Mouse (Mus musculus) liver, embryonic 16.5 days (tissue): ENCODE measurements at regions not wholly inside any gene's neighbourhood (a gene's known extent, or its start where the extent isn't known, plus 50 kb on each side); places are given as distances from the start of the nearest gene placed in this dataset.

Source experiments
- ATAC-seq: fragments of 200-750 bp; cut with Nextera tagmentation; 2 replicates; pipeline ENCODE4 v1.8.0; 2017; ENCODE audit warnings: low read depth, mild to moderate bottlenecking, moderate number of reproducible peaks, moderate library complexity
- H3K27ac ChIP-seq: fragments of 300-500 bp; sonication (generic); 2 replicates; pipeline ENCODE4 v1.5.1; 2014; ENCODE audit warnings: mild to moderate bottlenecking, low read length
- H3K27me3 ChIP-seq: fragments of 300-500 bp; sonication (generic); 2 replicates; pipeline ENCODE4 v1.6.1; 2014; ENCODE audit warnings: low read depth, low read length, mixed read lengths; ENCODE audit not compliant: control insufficient read depth, insufficient read depth
- H3K36me3 ChIP-seq: fragments of 300-500 bp; sonication (generic); 2 replicates; pipeline ENCODE4 v1.6.1; 2014; ENCODE audit warnings: mild to moderate bottlenecking; ENCODE audit not compliant: control insufficient read depth, insufficient read depth
- H3K4me1 ChIP-seq: fragments of 300-500 bp; sonication (generic); 2 replicates; pipeline ENCODE4 v1.6.1; 2014; ENCODE audit warnings: low read depth, low read length, mixed read lengths; ENCODE audit not compliant: control insufficient read depth
- H3K4me2 ChIP-seq: fragments of 300-500 bp; sonication (generic); 2 replicates; pipeline ENCODE4 v1.6.1; 2014; ENCODE audit warnings: low read depth, low read length, mixed read lengths
- H3K4me3 ChIP-seq: fragments of 300-500 bp; sonication (generic); 2 replicates; pipeline ENCODE4 v1.5.1; 2014; ENCODE audit warnings: low read depth, mild to moderate bottlenecking, low read length
- H3K9ac ChIP-seq: fragments of 300-500 bp; sonication (generic); 2 replicates; pipeline ENCODE4 v1.6.1; 2014; ENCODE audit warnings: low read depth, low read length
- H3K9me3 ChIP-seq: fragments of 300-500 bp; sonication (generic); replicated peaks from 2 replicates; pipeline ENCODE4 v1.6.1; 2016; ENCODE audit warnings: low read length; ENCODE audit not compliant: control insufficient read depth
- WGBS: fragments of 180-500 bp; shearing (Covaris S2); extraction: QIAGEN DNeasy Blood & Tissue Kit; methylation state at CpG from one replicate; pipeline ENCODE4 v1.1.7; 2014; ENCODE audit not compliant: insufficient replicate concordance; 5-methylcytosine and 5-hydroxymethylcytosine counted together

DNA sequence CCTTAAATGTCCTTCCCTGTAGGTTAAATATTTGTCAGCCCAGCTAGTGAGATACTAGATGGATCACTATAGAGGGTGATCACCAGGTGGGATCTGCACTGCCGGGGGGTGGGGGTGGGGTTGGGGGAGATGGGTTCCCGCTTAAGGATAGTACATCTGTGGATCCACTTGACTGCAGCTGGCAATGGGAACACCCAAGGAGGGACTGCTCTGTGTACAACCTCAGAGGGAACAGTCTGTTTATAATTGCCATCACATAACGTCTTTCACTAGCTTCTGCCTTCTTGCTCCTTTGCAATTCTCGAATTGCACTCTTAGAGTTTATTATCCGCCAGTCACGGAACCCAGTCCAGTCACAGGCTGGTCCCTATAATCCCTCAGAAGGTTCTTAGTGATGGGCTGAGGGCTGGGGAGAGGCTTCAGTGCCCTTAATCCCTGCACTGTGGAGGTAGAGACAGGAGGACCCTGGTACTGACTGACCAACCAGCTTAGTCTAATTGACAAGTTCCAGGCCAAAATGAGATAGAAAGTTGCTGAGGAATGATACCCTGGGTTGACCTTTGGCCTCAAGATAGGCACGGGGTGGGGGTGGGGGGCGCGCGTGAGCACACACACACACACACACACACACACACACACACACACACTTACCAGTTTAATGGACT lies 162.4 kb downstream of the Icos start:
- no peak overlapping the region for H3K9ac ChIP-seq
- H3K4me1 ChIP-seq: no peaks in the 10 kb centered on the region
- ATAC-seq: no peak
- H3K9me3 ChIP-seq: no peaks in the 10 kb centered on the region
- no peak overlapping the region for H3K4me2 ChIP-seq
- WGBS: 53% methylated on average over 10 of the region's 10 CpGs
- no peaks in the 10 kb centered on the region for H3K36me3 ChIP-seq
- H3K27me3 ChIP-seq: no peaks in the 10 kb centered on the region
- H3K4me3 ChIP-seq: no peak overlapping the region
- H3K27ac ChIP-seq: no peak overlapping the region

DNA sequence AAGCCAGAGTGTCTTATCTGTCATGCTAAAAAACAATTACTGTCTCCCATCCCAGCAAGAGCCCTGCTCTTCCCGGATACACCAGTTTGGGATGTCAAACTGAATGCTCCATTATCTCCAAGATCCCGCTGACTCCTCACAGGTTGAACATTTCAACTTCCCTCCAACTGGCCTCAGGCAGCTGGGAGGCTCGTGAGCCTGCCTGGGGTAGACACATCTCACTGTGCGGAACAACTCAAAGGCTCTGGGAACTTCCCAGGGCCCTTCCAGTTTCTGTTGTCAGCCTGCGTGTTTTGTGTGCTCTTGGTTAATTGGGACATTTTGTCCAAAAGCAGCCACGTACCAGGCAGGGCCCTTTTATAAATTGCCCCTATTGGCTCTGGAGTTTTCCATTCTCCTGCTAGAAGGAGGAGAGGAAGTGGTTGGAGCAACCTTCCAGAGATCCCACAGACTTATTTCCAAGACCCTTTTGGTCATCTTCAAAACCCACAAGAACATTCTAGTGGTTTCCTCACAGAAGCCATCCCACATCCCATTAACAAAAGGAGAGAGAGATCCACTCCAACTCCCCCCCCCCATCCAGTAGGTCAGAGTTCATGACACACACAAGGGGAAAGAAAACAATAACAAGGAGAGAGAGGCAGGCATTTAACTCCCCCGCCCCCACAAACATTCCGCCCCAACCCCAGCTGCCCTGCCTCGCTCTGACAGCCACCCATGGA lies 163.3 kb downstream of the Icos start:
- Histone ChIP-seq H3K9ac (no peak overlapping the region), H3K36me3 (no peaks in the 10 kb centered on the region), H3K4me3 (no peak overlapping the region), H3K27ac (no peak overlapping the region), H3K4me2 (no peak overlapping the region), H3K27me3 (no peaks in the 10 kb centered on the region), H3K9me3 (no peaks in the 10 kb centered on the region), H3K4me1 (no peaks in the 10 kb centered on the region)
- whole genome bisulfite sequencing: 24% methylated on average over 9 of the region's 9 CpGs
- ATAC-seq: no peak

- Histone ChIP-seq H3K9ac (no peak overlapping the region), H3K27ac (no peak overlapping the region), H3K36me3 (no peaks in the 10 kb centered on the region), H3K4me2 (no peak overlapping the region), H3K4me3 (no peak overlapping the region), H3K9me3 (no peaks in the 10 kb centered on the region), H3K27me3 (no peaks in the 10 kb centered on the region), H3K4me1 (no peaks in the 10 kb centered on the region)
- 25% methylated on average over 2 of the region's 2 CpGs for WGBS
- no peak for ATAC-seq
Measured at GRCm38 (mm10) chr1:61141592-61141930, 163.8 kb downstream of the Icos start.

GRCm38 (mm10) chr1:61141952-61142351 lies 164.2 kb downstream of the Icos start:
- Histone ChIP-seq H3K27me3 (no peaks in the 10 kb centered on the region), H3K27ac (no peak overlapping the region), H3K4me3 (no peak overlapping the region), H3K4me2 (no peak overlapping the region), H3K9me3 (no peaks in the 10 kb centered on the region), H3K4me1 (no peaks in the 10 kb centered on the region), H3K36me3 (no peaks in the 10 kb centered on the region), H3K9ac (no peak overlapping the region)
- no peak for ATAC-seq
- 34% methylated on average over 9 of the region's 9 CpGs for WGBS

- ATAC-seq: no peak
- H3K36me3 ChIP-seq: no peaks in the 10 kb centered on the region
- no peak overlapping the region for H3K4me2 ChIP-seq
- WGBS: 30% methylated on average over 14 of the region's 14 CpGs
- no peak overlapping the region for H3K27ac ChIP-seq
- no peaks in the 10 kb centered on the region for H3K27me3 ChIP-seq
- H3K4me3 ChIP-seq: no peak overlapping the region
- no peak overlapping the region for H3K9ac ChIP-seq
- H3K9me3 ChIP-seq: no peaks in the 10 kb centered on the region
- no peaks in the 10 kb centered on the region for H3K4me1 ChIP-seq
Measured at GRCm38 (mm10) chr1:61143030-61143753, 165.5 kb downstream of the Icos start.

DNA sequence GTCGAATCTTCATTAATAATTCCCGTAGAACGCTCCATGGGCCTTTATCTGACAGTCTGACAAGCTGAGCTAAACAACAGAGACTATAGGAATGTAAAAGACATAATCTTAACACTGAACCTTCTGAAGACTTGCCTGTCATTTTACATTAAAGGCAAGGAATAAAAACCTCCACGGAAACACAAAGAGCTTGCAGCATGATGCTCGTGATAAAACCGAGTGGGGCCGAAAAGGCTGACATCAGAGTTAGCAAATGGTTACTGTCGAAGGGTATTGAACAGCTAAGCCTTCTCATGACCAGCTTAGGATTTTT lies 166.0 kb downstream of the Icos start:
- ATAC-seq: no peak
- Histone ChIP-seq H3K4me2 (no peak overlapping the region), H3K4me1 (no peaks in the 10 kb centered on the region), H3K27ac (no peak overlapping the region), H3K36me3 (no peaks in the 10 kb centered on the region), H3K27me3 (no peaks in the 10 kb centered on the region), H3K9ac (no peak overlapping the region), H3K4me3 (no peak overlapping the region), H3K9me3 (no peaks in the 10 kb centered on the region)
- 55% methylated on average over 8 of the region's 8 CpGs for WGBS

GRCm38 (mm10) chr1:61145013-61145412 lies 167.3 kb downstream of the Icos start:
- Histone ChIP-seq H3K9me3 (no peaks in the 10 kb centered on the region), H3K9ac (no peak overlapping the region), H3K27ac (no peak overlapping the region), H3K27me3 (no peaks in the 10 kb centered on the region), H3K4me1 (no peaks in the 10 kb centered on the region), H3K36me3 (no peaks in the 10 kb centered on the region), H3K4me3 (no peak overlapping the region), H3K4me2 (no peak overlapping the region)
- 47% methylated on average over 4 of the region's 4 CpGs for WGBS
- no peak for ATAC-seq

GRCm38 (mm10) chr1:61145572-61145971 lies 167.8 kb downstream of the Icos start:
- Histone ChIP-seq H3K36me3 (no peaks in the 10 kb centered on the region), H3K9ac (no peak overlapping the region), H3K4me3 (no peak overlapping the region), H3K27ac (no peak overlapping the region), H3K9me3 (no peaks in the 10 kb centered on the region), H3K4me2 (no peak overlapping the region), H3K27me3 (no peaks in the 10 kb centered on the region), H3K4me1 (no peaks in the 10 kb centered on the region)
- 54% methylated on average over 7 of the region's 7 CpGs for WGBS
- no peak for ATAC-seq

GRCm38 (mm10) chr1:61146222-61146723 lies 168.5 kb downstream of the Icos start:
- 46% methylated on average over 3 of the region's 3 CpGs for WGBS
- Histone ChIP-seq H3K27ac (no peak overlapping the region), H3K9ac (no peak overlapping the region), H3K36me3 (no peaks in the 10 kb centered on the region), H3K4me2 (no peak overlapping the region), H3K27me3 (no peaks in the 10 kb centered on the region), H3K4me3 (no peak overlapping the region), H3K4me1 (no peaks in the 10 kb centered on the region), H3K9me3 (no peaks in the 10 kb centered on the region)
- no peak for ATAC-seq
